In genomic region chrX:167208978-167209754, GRCm38 (mm10) we compare ENCODE assay signal across 8 mouse cellular contexts. TPM values are rescaled to one million over a fixed set of nuclear protein-coding genes. Genes with fewer than 3 reads are reported as not detected.
DNase-seq lines count a peak whose midpoint lies in the region; ATAC-seq lines count a peak whose summit lies in the region.

Gene Tmsb4x (minus strand): TSS chrX:167209315.

- peak within 1 kb of the TSS; percentile 96 for H3K27ac ChIP-seq in hindbrain, embryonic 12.5 days

- peak within 1 kb of the TSS; percentile 88 for H3K9ac ChIP-seq in hindbrain, embryonic 12.5 days

- WGBS in hindbrain, embryonic 12.5 days: 22% methylated on average over 34 of the region's 39 CpGs

- H3K4me3 ChIP-seq in hindbrain, embryonic 12.5 days: peak within 1 kb of the TSS; percentile 57

- H3K27me3 ChIP-seq in hindbrain, embryonic 12.5 days: peaks cover 19% of the 10 kb centered on the region

- peak; percentile 88 for DNase-seq in NIH3T3 (ENCODE audit: low read depth)
- peak; percentile 88 for DNase-seq in cerebellum, postnatal 14 days
- peak; percentile 74 to 76 for DNase-seq in frontal cortex, postnatal 14 days (ENCODE audit: low spot score in 2 of 2)
- peak; percentile 75 to 78 for DNase-seq in layer of hippocampus, postnatal 36 days
- DNase-seq in lung, postnatal 25 days (ENCODE audit: low spot score): peak; percentile 90
- DNase-seq in retina, adult 2 months (ENCODE audit: low read depth, low spot score): peak; percentile 74
- DNase-seq in thymus, postnatal 36 days: peak; percentile 87 to 89

- no peaks in the 10 kb centered on the region for H3K9me3 ChIP-seq in hindbrain, embryonic 12.5 days (replicated peaks)

- peak; percentile 89 for ATAC-seq in hindbrain, embryonic 12.5 days (ENCODE audit: low FRiP score)

- H3K36me3 ChIP-seq in hindbrain, embryonic 12.5 days: no peaks in the 10 kb centered on the region

- peaks cover 11% of the 10 kb centered on the region; the same call in 1 of the 2 replicates for H3K4me1 ChIP-seq in hindbrain, embryonic 12.5 days

- peak within 1 kb of the TSS; percentile 49 for H3K4me2 ChIP-seq in hindbrain, embryonic 12.5 days (replicated peaks)

RNA-seq across cellular contexts. Expression of gene Tmsb4x, which starts in this region (rescaled TPM):
- polyA plus RNA-seq in hindbrain, embryonic 12.5 days (2016; fragmentation: Nextera tagmentation; extraction: Ambion mirVana): 5,703 and 6,080 TPM in 2 replicates
- total RNA-seq in layer of hippocampus, postnatal 36 days (2021): 1,000 to 10,000 TPM; 1,717 to 1,792 TPM

Comparison
In these comparisons a context has a peak if more than half of its experiments do, and no peak if none do; other contexts are left out.
1. Peak in every context shown above with its lines: DNase-seq, ATAC-seq, H3K4me3 ChIP-seq and H3K27ac ChIP-seq.